Mouse (Mus musculus): Measurements from ENCODE around the gene Faap100. TPM values are rescaled to one million over a fixed set of nuclear protein-coding genes. Genes with fewer than 3 reads are reported as not detected.
"Not testable (repeated sequence)": the region's sequence is repeated elsewhere in the genome, so short reads cannot be mapped to it uniquely, and the experiment has no call there.

Gene Faap100
- polyA plus RNA-seq, 2 experiments from 2014 or later, result 17.8 to 27.0 TPM

DNA sequence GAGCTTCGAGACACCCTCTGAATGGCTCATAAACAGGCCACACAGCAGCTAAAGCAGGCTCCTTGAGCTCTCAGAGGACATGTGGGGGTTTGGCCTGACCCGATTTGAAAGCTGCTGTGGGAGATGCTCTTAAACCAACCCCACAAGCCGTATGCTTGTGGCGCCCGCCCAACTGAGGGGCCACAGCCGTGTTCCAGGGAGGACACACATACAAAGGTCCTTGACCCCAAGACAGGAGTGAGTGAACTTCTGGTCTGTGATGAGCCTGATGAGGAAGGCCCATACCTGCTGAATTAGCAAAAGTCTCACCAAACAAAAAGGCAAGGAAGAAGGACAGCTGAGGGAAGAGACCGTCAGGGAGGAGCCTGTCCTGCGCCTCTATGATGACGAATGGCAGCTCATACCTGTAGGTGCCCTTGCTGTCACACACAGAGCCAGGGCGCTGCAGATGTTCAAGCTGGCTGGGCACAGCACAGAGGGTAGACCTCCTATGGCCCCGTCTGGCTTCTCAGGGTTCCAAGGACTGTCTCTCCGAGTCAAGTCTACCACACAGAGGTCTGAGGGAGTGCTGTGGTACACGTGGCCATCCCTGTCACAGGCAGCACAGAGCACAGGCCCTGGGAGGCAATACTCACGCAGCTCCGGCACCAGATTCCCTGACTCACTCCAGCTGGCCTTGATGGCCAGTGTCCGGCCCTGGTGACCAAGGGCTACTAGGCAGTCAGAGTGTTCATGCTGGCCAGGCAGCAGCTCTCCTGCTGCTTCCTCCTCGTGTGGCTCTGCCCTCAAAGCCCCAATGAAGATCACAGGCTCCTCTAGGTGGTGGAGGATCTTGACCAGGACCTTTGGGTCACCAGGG lies 2.0 kb downstream of the Faap100 start:
- no peak for ATAC-seq

DNA sequence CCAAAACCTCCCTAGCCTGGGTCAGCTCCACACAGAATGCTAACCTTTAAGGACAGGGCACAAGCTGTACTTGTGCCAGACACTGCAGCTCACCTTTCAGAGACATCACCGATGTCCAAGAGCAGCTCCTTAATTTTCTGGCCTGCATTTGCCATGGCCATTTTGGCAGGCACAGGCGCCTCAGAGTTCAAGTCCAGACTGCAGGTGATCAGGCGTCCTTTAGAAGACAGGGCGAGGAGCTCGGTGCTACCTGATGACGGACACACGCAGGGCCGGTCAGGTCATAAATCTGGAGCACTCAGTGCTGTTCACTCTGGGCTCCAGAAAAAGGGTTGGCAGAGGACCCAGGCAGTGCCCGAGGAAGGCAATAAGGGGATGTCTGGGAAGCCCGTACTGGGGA lies 3.2 kb downstream of the Faap100 start:
- ATAC-seq, result no peak

DNA sequence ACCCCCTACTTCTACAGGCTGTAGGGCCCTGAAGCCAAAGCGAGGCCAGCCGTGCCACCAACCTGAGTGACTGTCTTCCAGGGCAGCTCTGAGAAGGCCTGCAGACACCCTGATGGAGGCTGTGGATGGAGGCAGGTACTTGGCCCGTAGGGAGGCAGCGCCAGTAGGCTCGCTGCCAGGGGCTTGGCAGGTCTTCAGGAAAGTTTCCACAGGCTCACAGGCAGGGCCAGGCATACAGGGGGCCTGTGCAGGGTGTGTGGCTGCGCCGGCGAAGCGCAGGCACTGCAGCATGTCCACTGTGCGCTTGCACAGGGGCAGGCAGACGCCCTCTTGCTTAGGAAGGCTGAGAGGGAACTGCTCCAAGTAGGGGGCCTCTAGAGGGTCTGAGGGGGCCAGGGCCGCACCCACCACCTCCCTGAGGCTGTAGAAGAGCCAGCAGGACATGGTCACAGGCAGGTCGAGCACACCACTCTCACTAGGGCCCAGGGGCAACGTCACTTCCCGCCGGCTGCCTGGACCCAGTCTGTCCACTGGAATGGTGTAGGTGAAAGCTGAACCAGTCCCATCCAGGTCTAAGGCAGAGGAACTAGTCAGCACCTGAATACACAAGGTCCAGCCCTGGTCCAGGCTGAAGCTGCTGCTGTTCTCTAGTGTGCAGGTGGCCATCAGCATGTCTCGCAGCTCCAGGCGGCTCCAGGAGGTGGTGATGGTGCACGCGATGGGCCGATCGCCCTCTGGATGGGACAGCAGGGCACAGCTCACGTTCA lies 4.6 kb downstream of the Faap100 start:
- no peak for ATAC-seq

DNA sequence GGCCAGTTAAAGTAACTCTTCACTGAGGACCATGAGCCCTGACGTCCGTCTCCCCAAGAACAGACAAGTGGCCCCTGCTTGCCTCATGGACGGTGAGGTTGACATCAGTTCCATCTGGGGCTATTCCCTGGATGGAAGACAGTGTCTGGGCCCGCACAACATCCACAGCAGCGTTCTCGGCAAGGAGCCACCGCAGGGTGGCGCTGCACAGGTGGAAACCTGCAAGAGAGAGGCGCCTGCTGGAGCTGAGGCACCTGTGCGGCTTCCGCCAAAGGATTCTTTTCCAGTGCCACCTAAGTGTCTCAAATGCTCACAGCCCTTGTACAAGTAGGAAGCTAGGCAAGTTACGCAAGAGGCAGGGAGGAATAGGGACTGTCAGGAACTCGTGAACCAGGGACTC lies 5.5 kb downstream of the Faap100 start:
- no peak for ATAC-seq

DNA sequence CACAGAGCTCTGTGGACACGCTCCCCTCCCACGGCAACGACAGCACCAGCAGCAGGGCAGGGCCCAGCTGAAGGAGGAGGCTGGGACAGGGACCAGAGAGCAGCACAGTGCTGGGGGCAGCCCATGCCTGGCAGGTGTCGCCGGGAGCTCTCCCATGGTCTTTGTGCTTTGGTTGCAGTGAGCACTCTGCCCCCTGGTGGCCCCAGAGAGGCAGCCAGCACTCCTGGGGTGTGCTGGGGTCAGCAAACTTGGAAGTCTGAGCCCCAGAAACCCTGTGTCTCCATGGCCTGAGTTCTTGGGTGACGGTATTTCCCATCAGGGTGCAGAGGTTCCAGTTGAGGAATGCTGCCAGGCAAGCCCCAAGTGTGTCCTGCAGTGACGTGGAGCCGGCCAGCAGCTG lies 8.9 kb downstream of the Faap100 start:
- no peak for ATAC-seq

DNA sequence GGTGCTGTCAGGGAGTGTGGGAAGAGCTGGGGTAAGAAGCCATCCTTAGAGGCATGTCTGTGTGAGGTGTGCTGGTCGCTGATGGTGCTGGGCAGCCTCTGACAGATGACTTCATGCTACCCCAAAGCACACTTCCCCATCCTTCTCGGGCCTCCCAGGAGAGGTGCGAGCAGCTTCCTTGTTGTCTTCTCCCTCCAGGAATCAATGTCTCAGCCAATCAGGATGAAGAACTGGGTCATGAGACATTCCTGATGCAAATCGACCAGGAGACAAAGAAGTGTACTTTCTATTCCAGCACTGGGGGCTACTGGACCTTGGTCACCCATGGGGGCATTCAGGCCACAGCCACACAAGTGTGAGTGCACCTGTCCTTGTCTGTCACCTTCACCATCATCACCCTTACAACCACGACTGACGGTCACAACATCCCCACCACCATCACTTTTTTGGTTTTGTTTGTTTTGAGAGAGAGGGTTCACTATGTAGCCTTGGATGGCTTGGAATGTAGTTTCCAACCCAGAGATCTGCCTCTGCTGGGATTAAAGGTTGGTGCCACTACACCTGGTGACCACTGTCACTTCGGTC lies 12.0 kb downstream of the Faap100 start:
- no peak for ATAC-seq

DNA sequence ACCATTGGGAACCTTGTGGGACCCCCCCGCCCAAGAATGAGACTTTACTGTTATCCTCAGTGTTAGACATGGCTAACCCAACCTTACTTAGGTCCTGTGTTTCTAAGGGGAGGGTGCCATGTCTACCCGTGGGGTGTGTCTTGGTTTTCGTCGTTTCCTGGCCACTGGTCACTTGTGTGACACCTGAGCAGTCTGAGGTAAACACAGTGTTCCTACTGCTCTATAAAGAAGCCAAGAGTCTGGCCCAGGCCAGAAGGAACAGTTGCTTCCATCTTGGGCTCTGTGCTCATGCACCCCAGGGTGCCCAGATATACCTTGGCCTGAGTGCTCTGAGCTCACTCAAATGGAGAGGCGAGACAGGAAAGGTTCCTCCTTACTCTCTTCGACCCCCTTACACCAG lies 15.7 kb downstream of the Faap100 start:
- ATAC-seq, result no peak

DNA sequence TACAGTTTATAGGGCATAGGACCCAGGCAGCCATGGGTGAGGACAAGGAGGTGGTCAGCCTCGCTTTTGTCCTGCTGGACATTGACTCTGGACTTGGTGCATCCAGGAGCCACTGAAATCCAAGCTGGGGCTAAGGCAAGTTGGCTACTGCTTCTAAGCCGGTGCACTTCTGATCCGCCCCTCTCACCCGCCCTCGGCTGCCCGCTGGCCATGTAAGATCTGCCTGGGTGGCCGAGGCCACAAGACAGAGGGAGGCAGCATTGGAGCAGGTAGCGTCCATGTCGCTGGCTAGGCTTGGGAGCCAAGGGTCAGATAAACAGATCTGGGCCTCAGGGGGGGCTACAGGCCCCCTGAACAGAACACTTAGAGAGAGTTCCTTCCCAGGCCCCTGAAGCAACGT lies 17.3 kb downstream of the Faap100 start, which contains the start of gene Fscn2:
Gene Fscn2, plus strand, starts transcription at position 240 of the 400 bp plus-strand sequence.
- ATAC-seq, result no peak

DNA sequence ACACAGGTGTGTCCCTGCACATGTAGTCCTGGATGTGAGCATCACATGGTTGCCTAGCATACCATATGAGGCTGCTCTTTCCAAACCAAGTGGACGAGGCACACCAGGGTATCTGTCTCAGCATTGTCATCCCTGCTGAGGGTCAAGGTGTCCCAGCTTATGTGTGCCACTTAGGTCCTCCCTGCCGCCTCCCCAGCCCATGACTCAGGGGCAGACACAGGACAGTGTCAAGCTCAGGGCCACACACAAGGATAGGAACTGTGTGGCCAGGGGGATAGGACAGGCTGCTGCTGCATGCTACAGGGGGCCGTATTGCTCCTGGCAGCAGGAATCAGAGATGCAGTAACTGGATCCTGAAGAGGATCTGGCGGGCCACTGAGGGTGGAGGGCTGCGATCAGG lies 17.8 kb downstream of the Faap100 start:
- no peak for ATAC-seq

DNA sequence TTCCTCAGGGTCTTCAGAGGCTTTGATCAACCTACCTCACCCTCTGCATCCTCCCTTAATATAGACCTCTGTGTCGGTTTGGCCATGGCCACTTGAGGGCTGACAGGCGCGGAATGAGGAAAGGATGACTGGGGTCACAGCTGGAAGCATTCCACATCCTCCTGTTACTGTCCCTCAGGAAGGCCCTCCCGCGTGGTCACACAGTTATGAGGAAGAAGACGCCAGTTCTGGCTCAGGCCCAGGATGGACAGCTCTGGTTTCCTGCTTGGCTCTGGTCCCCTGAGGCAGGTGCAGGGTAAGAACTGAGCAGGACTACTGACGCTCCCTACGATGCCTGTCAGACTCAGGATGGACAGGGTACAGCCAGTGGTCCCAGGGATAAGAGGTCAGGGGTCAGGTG lies 18.5 kb downstream of the Faap100 start:
- ATAC-seq, result no peak

DNA sequence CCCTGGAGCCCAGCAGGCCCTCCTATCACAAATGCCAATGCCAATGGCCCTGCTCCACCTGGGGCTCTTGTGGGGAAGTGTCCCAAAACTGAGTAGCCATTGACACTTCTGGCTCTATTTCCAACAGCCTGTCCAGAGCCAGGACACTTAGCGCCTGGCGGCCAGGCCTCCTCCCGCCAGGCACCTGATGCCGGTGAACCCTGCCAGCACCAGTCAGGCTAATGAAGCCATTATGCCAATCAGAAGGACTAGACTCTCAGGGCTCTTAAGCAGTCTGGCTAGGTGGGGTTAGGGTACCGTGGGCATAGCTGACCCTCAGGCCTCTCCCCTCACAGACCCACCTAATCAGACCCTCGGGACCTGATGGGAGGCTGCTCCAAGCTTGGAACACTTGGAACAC lies 19.2 kb downstream of the Faap100 start:
- no peak for ATAC-seq

DNA sequence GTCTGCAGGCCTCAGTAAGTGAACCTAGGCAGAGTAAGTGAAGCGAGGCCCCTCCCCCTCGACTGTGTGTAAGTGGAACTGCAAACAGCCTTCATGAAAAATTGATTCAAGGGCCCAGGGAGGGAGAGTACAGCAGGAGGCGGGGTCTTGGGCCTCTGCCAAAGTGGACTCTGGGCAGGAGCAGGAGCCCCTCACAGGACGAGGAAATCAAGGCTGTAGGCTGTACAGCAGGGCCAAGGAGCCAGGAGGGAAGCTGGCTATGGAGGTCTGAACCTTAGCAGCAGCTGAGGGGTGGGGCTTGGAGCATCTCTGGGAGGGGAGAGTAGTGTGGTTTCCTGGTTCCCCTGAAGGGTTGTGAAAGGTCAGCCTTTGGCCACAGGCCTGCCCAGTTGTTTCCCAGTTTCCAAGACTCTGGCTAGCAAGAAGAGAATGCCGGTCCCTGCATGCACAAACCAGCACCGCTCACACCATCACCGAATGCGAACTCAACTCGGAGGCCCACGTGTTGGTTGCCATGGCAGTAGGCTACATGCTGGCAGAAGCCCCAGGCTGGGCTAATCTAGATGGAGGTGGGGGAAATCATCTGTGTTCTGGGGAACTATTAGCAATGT lies 20.7 kb downstream of the Faap100 start:
- ATAC-seq, result no peak

DNA sequence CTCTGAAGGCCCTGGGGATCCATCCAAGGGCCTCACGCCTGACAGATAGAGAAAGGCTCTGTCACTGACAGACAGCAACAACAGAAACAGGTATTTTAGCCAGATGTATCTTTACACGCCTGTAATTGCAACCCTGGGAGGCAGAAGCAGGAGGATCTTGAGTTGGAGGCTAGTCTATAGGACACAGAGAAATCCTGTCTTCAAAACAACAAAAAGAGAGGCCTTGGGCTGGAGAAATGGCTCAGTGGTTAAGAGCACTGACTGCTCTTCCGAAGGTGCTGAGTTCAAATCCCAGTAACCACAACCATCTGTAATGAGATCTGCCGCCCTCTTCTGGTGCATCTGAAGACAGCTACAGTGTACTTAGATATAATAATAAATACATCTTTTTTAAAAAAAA lies 21.7 kb downstream of the Faap100 start:
- ATAC-seq, result no peak

DNA sequence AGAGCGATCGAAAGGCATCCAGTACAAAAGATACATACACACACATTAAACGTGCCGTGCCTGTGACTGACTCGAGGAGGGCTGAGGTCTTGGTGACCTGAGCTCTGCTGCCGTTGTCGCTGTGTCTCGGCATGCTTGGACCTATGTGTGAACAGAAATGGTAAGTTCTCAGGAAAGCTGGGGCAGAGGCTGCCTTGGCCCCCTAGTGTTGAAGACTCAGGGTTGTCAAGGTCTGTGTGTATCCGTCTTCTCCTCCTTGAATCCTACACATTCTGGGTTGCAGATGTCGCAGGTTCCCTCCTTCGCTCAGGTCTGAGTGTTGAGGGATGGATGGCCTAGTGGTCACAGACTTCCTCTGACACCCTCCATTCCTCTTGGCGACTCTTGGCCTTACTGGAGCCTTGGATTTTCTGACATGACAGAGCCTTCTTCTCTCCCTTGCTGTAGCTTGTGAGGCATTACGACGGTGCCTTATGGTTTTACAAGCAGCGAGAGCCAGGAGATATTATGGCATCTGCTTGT lies 22.2 kb downstream of the Faap100 start:
- ATAC-seq, result no peak

DNA sequence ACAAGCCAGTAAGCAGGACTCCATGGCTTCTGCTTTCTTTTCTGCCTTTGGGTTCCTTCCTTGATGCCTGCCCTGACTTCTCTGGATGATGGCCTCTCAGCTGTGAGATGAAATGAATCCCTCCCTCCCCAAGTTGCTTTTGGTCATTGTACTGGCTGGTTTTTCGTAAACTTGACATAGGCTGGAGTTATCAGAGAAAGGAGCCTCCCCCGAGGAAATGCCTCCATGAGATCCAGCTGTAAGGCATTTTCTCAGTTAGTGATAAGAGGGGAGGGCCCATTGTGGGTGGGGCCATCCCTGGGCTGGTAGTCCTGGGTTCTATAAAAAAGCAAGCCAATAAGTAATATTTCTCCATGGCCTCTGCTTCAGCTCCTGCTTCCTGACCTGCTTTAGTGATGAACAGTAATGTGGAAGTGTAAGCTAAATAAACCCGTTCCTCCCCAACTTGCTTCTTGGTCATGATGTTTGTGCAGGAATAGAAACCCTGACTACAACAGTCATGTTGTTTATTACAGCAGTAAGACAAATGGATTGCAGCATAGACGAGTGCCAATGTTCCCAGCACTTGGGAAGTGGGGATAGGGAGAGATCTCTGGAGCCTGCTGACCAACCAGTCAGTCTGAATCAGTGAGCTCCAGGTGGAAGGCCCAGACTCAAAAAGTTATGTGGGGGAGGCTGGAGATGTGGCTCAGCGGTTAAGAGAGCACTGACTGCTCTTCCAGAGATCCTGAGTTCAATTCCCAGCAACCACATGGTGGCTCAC lies 23.1 kb downstream of the Faap100 start:
- ATAC-seq, result no peak

DNA sequence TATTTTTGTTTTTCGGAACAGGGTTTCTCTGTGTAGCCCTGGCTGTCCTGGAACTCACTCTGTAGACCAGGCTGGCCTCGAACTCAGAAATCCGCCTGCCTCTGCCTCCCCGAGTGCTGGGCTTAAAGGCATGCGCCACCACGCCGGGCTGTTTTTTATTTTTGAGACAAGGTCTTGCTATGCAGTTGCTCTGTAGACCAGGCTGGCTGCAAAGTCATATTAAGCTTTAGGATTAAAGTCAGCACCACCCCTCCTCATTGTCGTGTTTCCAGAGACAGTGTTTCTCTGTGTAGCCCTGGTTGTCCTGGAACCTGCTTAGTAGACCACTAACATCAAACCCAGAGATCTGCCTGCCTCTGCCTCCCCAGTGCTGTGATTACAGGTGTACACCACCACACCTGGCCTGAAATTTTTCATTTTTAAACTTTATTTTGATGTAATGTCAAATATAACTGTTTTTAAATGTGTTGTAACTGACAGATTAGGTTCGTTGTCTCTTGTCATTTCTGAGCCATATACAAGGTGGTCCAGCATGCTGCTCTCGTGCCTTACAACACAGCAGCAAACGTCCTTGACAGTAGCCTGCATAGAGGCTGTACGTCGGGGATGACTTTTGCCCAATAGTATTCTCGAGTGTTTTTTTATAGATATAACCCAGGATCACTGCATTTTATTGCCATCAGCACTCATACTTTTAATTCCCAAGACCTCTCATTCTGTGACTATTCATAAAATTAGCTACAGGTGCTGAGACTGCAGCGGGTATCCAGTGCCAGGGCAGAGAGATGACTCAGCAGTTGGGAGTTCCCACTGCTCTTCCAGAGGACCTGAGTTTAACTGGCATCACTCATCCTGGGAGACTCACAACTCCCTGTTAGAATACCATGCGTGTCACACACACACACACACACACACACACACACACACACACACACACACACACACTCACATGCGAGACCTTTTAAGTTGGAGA lies 24.0 kb downstream of the Faap100 start:
- ATAC-seq, result no peak

DNA sequence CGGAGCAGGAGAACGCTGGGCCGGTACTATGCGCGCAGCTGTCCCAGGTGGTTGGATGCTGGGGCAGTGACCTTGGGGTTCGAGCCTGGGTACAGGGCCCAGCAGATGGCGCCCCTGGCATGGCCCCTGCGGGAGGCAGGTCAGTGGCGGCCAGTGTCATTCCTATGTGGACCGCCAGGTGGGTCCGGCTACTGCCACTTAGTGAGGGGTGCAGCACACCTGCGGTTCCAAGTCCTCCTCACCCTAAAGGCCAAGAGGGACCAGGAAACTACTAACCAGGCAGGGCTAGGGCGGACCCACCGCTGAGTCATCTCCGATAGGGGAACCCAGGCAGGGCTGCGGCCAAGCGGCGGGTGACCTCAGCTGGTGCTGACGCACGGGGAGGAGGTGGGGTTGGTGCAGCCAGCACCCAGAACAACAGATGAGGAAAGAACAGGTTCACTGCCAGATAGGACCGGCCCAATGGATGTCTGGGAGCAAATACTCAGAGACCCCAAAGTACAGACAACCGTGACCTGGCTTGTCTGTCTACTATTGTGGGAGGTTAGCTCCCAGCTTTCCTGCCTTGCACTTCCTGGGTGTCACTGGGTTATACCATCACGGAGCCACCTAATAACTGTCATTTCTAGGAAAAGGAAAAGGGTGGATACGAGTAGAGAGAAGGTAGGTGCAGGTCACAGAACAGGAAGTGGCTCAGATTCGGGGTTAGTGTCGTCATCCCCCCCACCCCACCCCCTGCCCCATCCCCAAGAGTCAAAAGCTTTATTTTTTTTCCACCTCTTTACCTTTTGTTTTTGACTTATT lies 24.9 kb downstream of the Faap100 start:
- ATAC-seq, result peak; percentile 78

DNA sequence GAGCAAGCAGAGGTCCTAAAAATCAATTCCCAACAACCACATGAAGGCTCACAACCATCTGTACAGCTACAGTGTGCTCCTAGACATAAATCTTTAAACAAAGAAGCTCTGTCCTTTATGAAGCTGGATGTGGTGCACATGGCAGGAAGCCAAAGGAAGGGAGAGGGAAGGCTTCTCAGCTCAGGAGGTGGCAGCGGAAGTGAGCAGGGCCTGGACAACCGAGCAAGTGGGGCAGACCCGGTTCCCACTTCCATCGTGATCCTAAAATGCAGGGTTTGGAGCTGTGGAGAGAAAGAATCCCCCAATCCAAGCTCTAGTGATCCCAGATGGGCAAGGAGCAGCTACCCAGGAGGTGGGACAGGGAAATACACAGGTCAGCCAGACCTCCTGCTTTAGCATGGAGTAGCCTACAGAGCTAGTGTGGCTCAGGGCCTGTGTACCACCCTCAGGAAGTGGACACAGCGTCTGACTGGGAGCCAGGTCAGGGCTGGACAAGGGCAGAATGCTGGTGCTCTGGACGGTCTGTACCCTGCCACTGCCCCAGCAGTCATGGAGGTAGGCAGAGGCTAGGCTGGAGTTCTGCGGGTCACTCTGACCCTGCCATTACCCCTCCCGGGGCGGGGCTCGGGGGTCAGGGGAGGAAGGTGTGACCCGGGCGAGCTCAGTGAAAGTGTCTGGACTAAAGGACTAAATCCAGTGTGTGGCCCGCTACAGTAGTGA lies 25.8 kb downstream of the Faap100 start:
- ATAC-seq, result no peak

DNA sequence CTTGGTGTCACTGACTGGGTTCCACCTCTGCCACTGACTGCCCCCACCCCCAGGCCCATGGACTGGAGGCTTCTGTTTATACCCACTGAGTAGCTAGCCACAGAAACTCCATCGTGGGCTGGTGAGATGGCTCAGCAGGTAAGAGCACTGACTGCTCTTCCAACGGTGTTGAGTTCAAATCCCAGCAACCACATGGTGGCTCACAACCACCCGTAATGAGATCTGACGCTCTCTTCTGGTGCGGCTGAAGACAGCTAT lies 26.5 kb downstream of the Faap100 start:
- ATAC-seq, result not testable (repeated sequence)

Measured in CD4-positive, CD25-positive, alpha-beta regulatory T cell, adult 4 months (primary cell).